Mouse (Mus musculus) megakaryocyte, embryonic 14.5 days (primary cell): ENCODE data around the gene Polr2l. TPM values are rescaled to one million over a fixed set of nuclear protein-coding genes. Genes with fewer than 3 reads are reported as not detected.

Source experiments
- H3K27me3 ChIP-seq: replicated peaks from 2 replicates; pipeline ENCODE3; 2012; ENCODE audit warnings: inconsistent platforms
- H3K36me3 ChIP-seq: replicated peaks from 2 replicates; pipeline ENCODE3; 2012; ENCODE audit warnings: low read length, inconsistent platforms, mixed read lengths
- H3K4me1 ChIP-seq: 2 replicates; pipeline ENCODE4 v1.6.1; 2012; ENCODE audit warnings: inconsistent platforms
- H3K4me3 ChIP-seq: replicated peaks from 2 replicates; pipeline ENCODE3; 2012; ENCODE audit warnings: moderate library complexity, mild to moderate bottlenecking, inconsistent platforms
- H3K9me3 ChIP-seq: 2 replicates; pipeline ENCODE4 v1.6.1; 2012; ENCODE audit warnings: inconsistent platforms
- FLI1 ChIP-seq: IDR thresholded peaks from 2 replicates; pipeline ENCODE4 v1.6.1; 2012; ENCODE audit warnings: low read length, inconsistent platforms, mixed read lengths
- GATA1 ChIP-seq: IDR thresholded peaks from 3 replicates; pipeline ENCODE4 v1.6.1; 2012; ENCODE audit warnings: mixed read lengths, low read length, inconsistent platforms, borderline replicate concordance
- polyA plus RNA-seq: library from polyadenylated mRNA; stranded (reverse); fragments of >175 nt; gene quantifications from 2 replicates; pipeline ENCODE4 v1.2.3, GENCODE M21; 2012; ENCODE audit warnings: low replicate concordance; ENCODE audit not compliant: insufficient read depth

Polr2l gene
- polyA plus RNA-seq, 1 experiment = 150 TPM

- peaks cover 92% of the 10 kb centered on the region for H3K4me1 ChIP-seq
- TF ChIP-seq FLI1 = no peak
- no peak for TF ChIP-seq GATA1
- peaks cover 20% of the 10 kb centered on the region for H3K27me3 ChIP-seq
- H3K4me3 ChIP-seq = peak overlapping the region; percentile 86
- no peaks in the 10 kb centered on the region for H3K9me3 ChIP-seq
- H3K36me3 ChIP-seq = peaks cover 39% of the 10 kb centered on the region
Measured at GRCm38 (mm10) chr7:141463824-141464602, 10.9 kb downstream of the Polr2l start.

GRCm38 (mm10) chr7:141462333-141462821 is 12.6 kb downstream of the Polr2l start:
- Histone ChIP-seq H3K4me1 (peaks cover 95% of the 10 kb centered on the region), H3K9me3 (no peaks in the 10 kb centered on the region), H3K27me3 (peaks cover 20% of the 10 kb centered on the region), H3K36me3 (peaks cover 55% of the 10 kb centered on the region), H3K4me3 (peak overlapping the region; percentile 90)
- TF ChIP-seq GATA1 = no peak
- no peak for TF ChIP-seq FLI1

GRCm38 (mm10) chr7:141461521-141462332 is 13.2 kb downstream of the Polr2l start:
- Histone ChIP-seq H3K9me3 (no peaks in the 10 kb centered on the region), H3K4me3 (peak overlapping the region; percentile 90), H3K27me3 (peaks cover 20% of the 10 kb centered on the region), H3K4me1 (peaks cover 98% of the 10 kb centered on the region), H3K36me3 (peaks cover 61% of the 10 kb centered on the region)
- no peak for TF ChIP-seq GATA1
- TF ChIP-seq FLI1 = no peak

- peaks cover 65% of the 10 kb centered on the region for H3K36me3 ChIP-seq
- H3K4me3 ChIP-seq = peak within 1 kb of the TSS; percentile 90
- H3K27me3 ChIP-seq = peaks cover 20% of the 10 kb centered on the region
- H3K9me3 ChIP-seq = no peaks in the 10 kb centered on the region
- TF ChIP-seq GATA1 = no peak
- no peak for TF ChIP-seq FLI1
- H3K4me1 ChIP-seq = peaks cover 96% of the 10 kb centered on the region
Measured at GRCm38 (mm10) chr7:141460391-141461113, 14.4 kb downstream of the Polr2l start, which contains the start of gene Cracr2b. TSS of gene Cracr2b (plus strand) at chr7:141461094.

- H3K36me3 ChIP-seq = peaks cover 63% of the 10 kb centered on the region
- peaks cover 20% of the 10 kb centered on the region for H3K27me3 ChIP-seq
- no peak for TF ChIP-seq FLI1
- TF ChIP-seq GATA1 = no peak
- no peak overlapping the region for H3K4me3 ChIP-seq
- peaks cover 90% of the 10 kb centered on the region for H3K4me1 ChIP-seq
- no peaks in the 10 kb centered on the region for H3K9me3 ChIP-seq
Measured at GRCm38 (mm10) chr7:141460001-141460390, 14.9 kb downstream of the Polr2l start.

GRCm38 (mm10) chr7:141459301-141459711 is 15.6 kb downstream of the Polr2l start:
- peak overlapping the region; percentile 17 for H3K4me3 ChIP-seq
- peaks cover 20% of the 10 kb centered on the region for H3K27me3 ChIP-seq
- no peaks in the 10 kb centered on the region for H3K9me3 ChIP-seq
- peaks cover 59% of the 10 kb centered on the region for H3K36me3 ChIP-seq
- H3K4me1 ChIP-seq = peaks cover 89% of the 10 kb centered on the region
- TF ChIP-seq FLI1 (no peak), GATA1 (no peak)

GRCm38 (mm10) chr7:141458661-141459060 is 16.3 kb downstream of the Polr2l start:
- Histone ChIP-seq H3K4me3 (peak overlapping the region; percentile 14), H3K27me3 (peaks cover 20% of the 10 kb centered on the region), H3K36me3 (peaks cover 52% of the 10 kb centered on the region), H3K9me3 (no peaks in the 10 kb centered on the region), H3K4me1 (peaks cover 87% of the 10 kb centered on the region)
- no peak for TF ChIP-seq GATA1
- no peak for TF ChIP-seq FLI1

- Histone ChIP-seq H3K36me3 (peaks cover 47% of the 10 kb centered on the region), H3K9me3 (no peaks in the 10 kb centered on the region), H3K4me3 (peak overlapping the region; percentile 26), H3K4me1 (peaks cover 87% of the 10 kb centered on the region), H3K27me3 (peaks cover 17% of the 10 kb centered on the region)
- TF ChIP-seq FLI1 (no peak), GATA1 (no peak)
Measured at GRCm38 (mm10) chr7:141457986-141458660, 16.8 kb downstream of the Polr2l start.

- Histone ChIP-seq H3K36me3 (peaks cover 48% of the 10 kb centered on the region), H3K4me1 (peaks cover 81% of the 10 kb centered on the region), H3K9me3 (no peaks in the 10 kb centered on the region), H3K4me3 (peak overlapping the region; percentile 100), H3K27me3 (peaks cover 13% of the 10 kb centered on the region)
- no peak for TF ChIP-seq FLI1
- TF ChIP-seq GATA1 = no peak
Measured at GRCm38 (mm10) chr7:141457236-141457635, 17.7 kb downstream of the Polr2l start.
